Mouse (Mus musculus) cerebellum, adult 8-10 months (tissue): ENCODE data around the gene Etv5.
"Not testable (repeated sequence)": the region's sequence is repeated elsewhere in the genome, so short reads cannot be mapped to it uniquely, and the experiment has no call there.

ENCODE experiments used
- DNase-seq: peaks from one replicate; pipeline ENCODE4 v3.0.0; 2022

Gene Etv5

GRCm38 (mm10) chr16:22390348-22390897, 49.1 kb downstream of the Etv5 start:
- DNase-seq: no peak

- no peak for DNase-seq
Observed at GRCm38 (mm10) chr16:22389146-22389911, 50.2 kb downstream of the Etv5 start.

- DNase-seq: no peak
Observed at GRCm38 (mm10) chr16:22387731-22388130, 51.8 kb downstream of the Etv5 start.

- DNase-seq: not testable (repeated sequence)
Observed at GRCm38 (mm10) chr16:22382018-22382417, 57.5 kb downstream of the Etv5 start.

GRCm38 (mm10) chr16:22380981-22381380, 58.5 kb downstream of the Etv5 start:
- no peak for DNase-seq

GRCm38 (mm10) chr16:22379986-22380385, 59.5 kb downstream of the Etv5 start:
- DNase-seq: no peak

- no peak for DNase-seq
Observed at GRCm38 (mm10) chr16:22379342-22379741, 60.2 kb downstream of the Etv5 start.

GRCm38 (mm10) chr16:22377714-22378113, 61.8 kb downstream of the Etv5 start:
- DNase-seq: no peak

- no peak for DNase-seq
Observed at GRCm38 (mm10) chr16:22374898-22375297, 64.6 kb downstream of the Etv5 start.

- no peak for DNase-seq
Observed at GRCm38 (mm10) chr16:22372701-22373124, 66.8 kb downstream of the Etv5 start.

- no peak for DNase-seq
Observed at GRCm38 (mm10) chr16:22372225-22372624, 67.3 kb downstream of the Etv5 start.

- no peak for DNase-seq
Observed at GRCm38 (mm10) chr16:22367099-22367498, 72.4 kb downstream of the Etv5 start.

GRCm38 (mm10) chr16:22366040-22366439, 73.5 kb downstream of the Etv5 start:
- no peak for DNase-seq

- no peak for DNase-seq
Observed at GRCm38 (mm10) chr16:22365596-22365995, 73.9 kb downstream of the Etv5 start.

- no peak for DNase-seq
Observed at GRCm38 (mm10) chr16:22358701-22359354, 80.7 kb downstream of the Etv5 start.

GRCm38 (mm10) chr16:22354177-22354576, 85.3 kb downstream of the Etv5 start:
- DNase-seq: not testable (repeated sequence)

GRCm38 (mm10) chr16:22353639-22354038, 85.9 kb downstream of the Etv5 start:
- DNase-seq: no peak

- no peak for DNase-seq
Observed at GRCm38 (mm10) chr16:22351194-22351593, 88.3 kb downstream of the Etv5 start.

GRCm38 (mm10) chr16:22349798-22350197, 89.7 kb downstream of the Etv5 start:
- no peak for DNase-seq

- DNase-seq: no peak
Observed at GRCm38 (mm10) chr16:22348478-22349270, 90.8 kb downstream of the Etv5 start.

- no peak for DNase-seq
Observed at GRCm38 (mm10) chr16:22348014-22348413, 91.5 kb downstream of the Etv5 start.

GRCm38 (mm10) chr16:22341236-22341671, 98.3 kb downstream of the Etv5 start:
- no peak for DNase-seq

GRCm38 (mm10) chr16:22335781-22336180, 103.7 kb downstream of the Etv5 start:
- DNase-seq: no peak
